Mouse (Mus musculus) adipose tissue, adult 10 weeks (tissue): ENCODE data around the gene Atraid. TPM values are rescaled to one million over a fixed set of nuclear protein-coding genes. Genes with fewer than 3 reads are reported as not detected.

Experiments
- polyA plus RNA-seq: library from polyadenylated mRNA; stranded (reverse); fragments of 350-450 nt; fragmentation: Illumina TruSeq; extraction: RNeasy Lipid Tissue Mini Kit (QIAGEN cat#74804); gene quantifications from one replicate; pipeline ENCODE4 v1.2.3, GENCODE M21; 2014; ENCODE audit warnings: low read depth, low replicate concordance

The Atraid gene
- 188 TPM for polyA plus RNA-seq

DNA sequence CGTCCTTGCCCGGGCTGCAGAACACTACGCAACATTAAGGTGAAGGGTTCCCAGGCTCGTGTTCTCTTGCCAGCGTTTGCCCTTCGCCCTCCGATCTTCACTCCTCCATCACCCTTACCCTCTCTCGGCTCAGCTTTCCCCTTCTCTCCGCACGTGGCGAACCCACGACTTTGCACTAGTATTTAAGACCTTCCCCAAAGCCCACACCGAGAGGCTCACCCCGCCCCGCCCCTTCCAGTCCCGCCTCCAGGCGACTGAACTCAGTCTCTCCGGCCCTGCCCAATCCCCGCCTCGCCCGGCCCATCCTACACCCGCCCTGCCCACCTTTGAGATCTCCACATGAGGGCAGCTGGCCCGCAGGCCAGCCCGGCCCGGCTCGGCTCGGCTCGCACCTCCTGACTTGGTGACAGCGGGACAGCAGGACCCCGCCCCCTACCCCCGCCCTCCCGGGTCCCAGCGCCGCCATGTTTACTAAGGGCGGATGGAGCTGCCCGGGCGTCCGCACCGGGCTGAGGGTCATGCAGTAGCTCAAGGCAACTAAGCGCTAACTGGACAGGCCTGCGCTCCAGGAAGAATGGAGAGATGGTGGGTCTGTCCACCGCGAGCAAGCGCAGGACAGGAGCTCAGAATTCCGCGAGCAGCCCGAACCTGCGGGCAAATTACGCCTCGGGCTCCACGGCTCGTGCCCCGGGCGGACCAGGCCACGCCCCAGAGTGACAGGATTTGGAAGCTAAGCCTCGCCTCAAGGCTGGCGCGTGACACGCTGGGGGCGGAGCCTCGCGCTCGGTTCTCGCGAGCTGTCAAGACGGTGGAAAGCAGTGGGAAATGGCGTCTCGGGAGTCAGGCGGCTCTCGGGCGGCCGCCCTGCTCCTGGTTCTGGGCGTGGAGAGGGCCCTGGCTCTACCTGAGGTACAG, at the start of gene Atraid:
Atraid (plus strand) TSS at position 465 of the 915 bp plus-strand sequence.

DNA sequence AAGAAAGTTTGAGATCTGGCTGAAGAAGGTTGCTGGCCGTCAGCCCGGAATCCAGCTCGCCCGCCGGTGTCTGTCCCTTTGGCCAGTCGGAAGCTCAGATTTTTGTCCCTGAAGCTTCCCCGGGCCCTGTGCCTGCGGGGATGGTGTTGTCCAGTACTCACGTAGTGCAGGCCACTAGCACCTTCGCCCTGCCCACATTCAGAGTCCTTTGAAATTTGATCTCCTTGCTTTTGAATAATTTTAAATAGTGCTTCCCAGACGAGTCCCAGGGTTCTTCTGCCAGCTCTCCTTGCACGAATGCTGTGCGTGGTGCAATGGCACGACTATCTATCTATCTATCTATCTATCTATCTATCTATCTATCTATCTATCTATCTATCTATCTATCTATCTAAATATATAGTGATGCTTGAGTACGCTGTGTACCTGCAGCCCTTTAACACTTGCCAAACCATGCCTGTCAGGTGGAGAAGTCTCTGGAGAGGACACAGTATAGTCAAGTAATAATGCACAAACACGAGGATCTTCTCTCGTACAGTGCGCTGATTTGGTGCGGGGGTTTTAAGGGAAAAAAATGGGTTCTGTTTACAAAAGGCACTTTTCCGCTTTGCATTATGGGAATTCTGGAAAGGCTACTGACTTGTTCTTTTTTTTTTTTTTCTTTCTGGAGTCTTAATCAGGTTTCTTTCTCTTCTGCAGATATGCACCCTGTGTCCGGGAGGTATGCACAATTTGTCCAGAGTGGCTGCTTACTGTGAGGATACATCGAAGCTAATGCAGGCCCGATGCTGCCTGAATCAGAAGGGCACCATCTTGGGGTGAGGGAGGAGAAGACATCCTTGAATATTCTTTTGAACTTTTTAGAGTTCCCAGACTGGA, 890 bp downstream of the Atraid start, which contains the start of gene Slc5a6:
Slc5a6 (minus strand) TSS at position 162 of the 879 bp plus-strand sequence.

DNA sequence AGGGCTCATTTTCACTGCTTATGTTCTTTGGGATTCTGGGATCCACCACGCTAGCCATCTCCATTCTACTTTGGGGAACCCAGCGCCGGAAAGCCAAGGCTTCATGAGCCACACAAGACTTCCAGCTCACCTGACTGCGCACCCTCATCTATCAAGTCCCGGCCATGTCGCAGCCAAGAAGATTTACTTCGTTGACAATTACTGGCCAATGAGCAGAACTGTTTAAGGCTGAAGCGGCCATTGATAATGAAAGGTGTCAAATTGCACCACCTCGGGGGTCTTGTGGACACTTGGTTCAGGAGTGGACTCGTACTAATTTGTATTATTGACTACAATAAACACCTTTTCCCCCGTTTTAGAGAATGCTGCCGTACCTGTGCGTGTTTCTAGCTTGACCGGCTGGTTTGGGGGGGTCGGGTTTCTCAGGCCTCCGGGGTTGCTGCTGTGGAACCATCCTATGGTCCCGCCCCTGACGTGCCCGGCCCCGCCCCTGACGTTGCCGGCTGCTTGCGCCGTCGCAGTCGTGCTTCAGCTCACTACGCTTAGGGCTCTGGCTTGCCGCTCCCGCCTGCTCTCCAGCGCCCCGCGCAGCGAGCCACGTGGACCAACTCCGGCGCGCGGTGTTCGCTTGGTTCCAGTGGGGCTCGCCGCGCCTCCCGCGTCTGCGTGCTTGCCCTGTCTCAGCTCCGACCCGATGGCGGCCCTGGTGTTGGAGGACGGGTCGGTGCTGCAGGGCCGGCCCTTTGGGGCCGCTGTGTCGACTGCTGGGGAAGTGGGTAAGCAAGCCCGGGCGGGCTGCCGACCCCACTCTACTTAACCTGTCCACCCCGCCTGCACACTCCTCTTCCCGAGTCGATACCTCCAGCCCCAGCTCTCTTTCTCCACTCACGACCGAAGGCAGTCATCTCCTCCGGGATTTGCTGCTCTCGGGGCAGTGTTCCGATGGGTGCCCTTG, 6.4 kb downstream of the Atraid start, which contains the start of gene Cad:
Cad (plus strand) TSS at position 520 of the 955 bp plus-strand sequence.

Other genes with a start within 250 kb of the Atraid start
- gene Mapre3, start 233.7 kb upstream of the Atraid start, polyA plus RNA-seq, result 29.3 TPM
- 63.2 TPM for gene Tmem214, start 180.3 kb upstream of the Atraid start, polyA plus RNA-seq
- 24.3 TPM for gene Agbl5, start 159.6 kb upstream of the Atraid start, polyA plus RNA-seq
- 382 TPM for gene Ost4, start 140.5 kb upstream of the Atraid start, polyA plus RNA-seq
- gene Emilin1, start 134.9 kb upstream of the Atraid start, polyA plus RNA-seq, result 31.7 TPM
- 53.3 TPM for gene Khk, start 126.9 kb upstream of the Atraid start, polyA plus RNA-seq
- gene Cgref1, start 102.7 kb upstream of the Atraid start, polyA plus RNA-seq, result 1.9 TPM
- gene Preb, start 88.0 kb upstream of the Atraid start, polyA plus RNA-seq, result 157 TPM
- gene Tcf23, start 79.7 kb upstream of the Atraid start, polyA plus RNA-seq, result 4.2 TPM
- 17.8 TPM for gene Slc5a6, start 612 bp downstream of the Atraid start, polyA plus RNA-seq
- gene Cad, start 6.5 kb downstream of the Atraid start, polyA plus RNA-seq, result 109 TPM
- gene Dnajc5g, start 58.0 kb downstream of the Atraid start, polyA plus RNA-seq, result 2.3 TPM
- 8.9 TPM for gene Slc30a3, start 59.9 kb downstream of the Atraid start, polyA plus RNA-seq
- gene Trim54, start 68.4 kb downstream of the Atraid start, polyA plus RNA-seq, result not detected
- not detected for gene Ucn, start 90.5 kb downstream of the Atraid start, polyA plus RNA-seq
- 65.2 TPM for gene Mpv17, start 105.9 kb downstream of the Atraid start, polyA plus RNA-seq
- gene Gm29609, start 131.6 kb downstream of the Atraid start, polyA plus RNA-seq, result 2.0 TPM
- 56.6 TPM for gene Gtf3c2, start 131.8 kb downstream of the Atraid start, polyA plus RNA-seq
- 78.8 TPM for gene Snx17, start 144.9 kb downstream of the Atraid start, polyA plus RNA-seq
- gene Eif2b4, start 145.1 kb downstream of the Atraid start, polyA plus RNA-seq, result 34.0 TPM
- 17.7 TPM for gene Zfp513, start 154.0 kb downstream of the Atraid start, polyA plus RNA-seq
- gene Ppm1g, start 172.4 kb downstream of the Atraid start, polyA plus RNA-seq, result 74.3 TPM
- gene Nrbp1, start 192.6 kb downstream of the Atraid start, polyA plus RNA-seq, result 83.1 TPM
- not detected for gene Gm9970, start 192.9 kb downstream of the Atraid start, polyA plus RNA-seq
- 18.2 TPM for gene Krtcap3, start 203.4 kb downstream of the Atraid start, polyA plus RNA-seq
- gene Ift172, start 242.8 kb downstream of the Atraid start, polyA plus RNA-seq, result 45.4 TPM
- 6.8 TPM for gene Fndc4, start 247.8 kb downstream of the Atraid start, polyA plus RNA-seq
- 0.50 TPM for gene Gckr, start 249.1 kb downstream of the Atraid start, polyA plus RNA-seq